Comparison of ENCODE assay signal across 9 mouse cellular contexts in the genomic region with DNA sequence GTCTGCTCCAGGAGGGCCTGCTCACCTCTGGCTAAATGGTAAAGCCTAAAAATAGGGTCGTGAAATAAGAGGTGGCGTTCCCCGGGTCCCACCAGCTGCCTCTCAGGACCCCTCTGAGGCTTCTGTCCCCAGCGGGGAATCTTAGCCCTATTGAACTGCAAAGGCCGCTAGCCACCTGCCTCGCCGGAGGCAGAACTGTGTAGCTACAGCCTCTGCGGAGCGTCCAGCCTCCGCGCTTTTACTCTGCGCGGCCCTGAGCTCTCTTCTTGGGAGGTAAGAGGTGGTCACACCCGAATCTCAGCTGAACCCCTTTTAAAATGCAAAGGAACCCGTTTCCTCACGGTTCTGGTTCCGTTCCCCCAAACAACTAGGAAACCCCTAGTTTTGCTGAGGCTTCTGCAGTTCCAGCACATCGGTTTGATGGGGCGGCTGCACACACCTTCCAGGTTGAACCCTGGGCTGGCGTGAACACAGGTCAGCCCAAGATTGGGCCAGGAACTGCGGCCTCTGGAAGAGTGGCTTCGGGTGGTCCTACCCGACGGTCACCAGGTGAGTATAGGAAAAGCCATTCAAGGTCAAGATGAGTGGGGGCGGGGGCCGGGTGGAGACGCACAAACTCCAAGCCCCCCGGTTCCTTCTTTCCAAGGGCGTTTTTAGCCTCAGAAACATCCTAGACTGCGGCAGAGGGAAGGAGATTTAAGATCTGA. TPM values are rescaled to one million over a fixed set of nuclear protein-coding genes. Genes with fewer than 3 reads are reported as not detected.
A peak's percentile ranks its signal among the peaks of the same experiment; 100 is the strongest.
DNase-seq lines count a peak whose midpoint lies in the region; ATAC-seq and TF ChIP-seq lines count a peak whose summit lies in the region.
"Had no signal": no experiment of that assay in that cellular context is flagged by ENCODE, and none has a peak within 500 bp of the region (broad histone marks: within the 10 kb centered on the region; RNA-seq: fewer than 3 reads in every experiment).

No protein-coding gene starts in this region.

- H3K27me3 ChIP-seq in E14TG2a.4 (ENCODE audit: insufficient read depth, low read length) = peaks cover 57% of the 10 kb centered on the region
- H3K27me3 ChIP-seq in forebrain, embryonic 15.5 days = peaks cover 75% of the 10 kb centered on the region
- peaks cover 83% of the 10 kb centered on the region for H3K27me3 ChIP-seq in midbrain, embryonic 12.5 days

- peaks cover 85% of the 10 kb centered on the region for H3K4me1 ChIP-seq in E14TG2a.4 (replicated peaks; ENCODE audit: low read depth, low read length)
- H3K4me1 ChIP-seq in forebrain, embryonic 15.5 days = peaks cover 38% of the 10 kb centered on the region
- H3K4me1 ChIP-seq in midbrain, embryonic 12.5 days = peaks cover 45% of the 10 kb centered on the region

- H3K9ac ChIP-seq in forebrain, embryonic 15.5 days (replicated peaks) = no peak overlapping the region
- peak overlapping the region; percentile 49 for H3K9ac ChIP-seq in midbrain, embryonic 12.5 days (replicated peaks)
- H3K9ac ChIP-seq: lung, embryonic 15.5 days had no signal

- no peaks in the 10 kb centered on the region for H3K36me3 ChIP-seq in E14TG2a.4 (ENCODE audit: insufficient read depth, low read length)
- no peaks in the 10 kb centered on the region for H3K36me3 ChIP-seq in forebrain, embryonic 15.5 days
- H3K36me3 ChIP-seq in midbrain, embryonic 12.5 days = no peaks in the 10 kb centered on the region
- H3K36me3 ChIP-seq: lung, embryonic 15.5 days had no signal

- peak overlapping the region; percentile 18 for H3K4me2 ChIP-seq in forebrain, embryonic 15.5 days (replicated peaks)
- peak overlapping the region; percentile 39 for H3K4me2 ChIP-seq in midbrain, embryonic 12.5 days (replicated peaks)
- H3K4me2 ChIP-seq: lung, embryonic 15.5 days had no signal

- ATAC-seq in forebrain, embryonic 15.5 days (replicated peaks) = no peak
- ATAC-seq in midbrain, embryonic 12.5 days (ENCODE audit: low FRiP score, low read depth) = no peak

- TF ChIP-seq CTCF in E14TG2a.4 (conservative IDR thresholded peaks at IDR 0.05; ENCODE audit: low read length) = no peak

- peak; percentile 71 for DNase-seq in ES-CJ7 (ENCODE audit: low read depth, low spot score)
- no peak for DNase-seq in c-Kit-positive CD71-positive TER-119-positive erythroid progenitor cells, embryonic 14.5 days (ENCODE audit: low spot score)
- no peak for DNase-seq in ovary, adult 18-20 months (ENCODE audit: low spot score)
- no peak for DNase-seq in T-cell, adult 2 months (ENCODE audit: low spot score)
- DNase-seq: cerebellum, adult 11-12 months had no signal

- WGBS in forebrain, embryonic 15.5 days = 1% methylated on average over 30 of the region's 30 CpGs
- 1% methylated on average over 30 of the region's 30 CpGs for WGBS in midbrain, embryonic 12.5 days

- peak overlapping the region; percentile 42; the same call in 1 of the 2 replicates for H3K27ac ChIP-seq in forebrain, embryonic 15.5 days (replicated peaks)
- peak overlapping the region; percentile 73 for H3K27ac ChIP-seq in midbrain, embryonic 12.5 days (replicated peaks)
- H3K27ac ChIP-seq: lung, embryonic 15.5 days had no signal

- H3K9me3 ChIP-seq in E14TG2a.4 (ENCODE audit: low read length) = no peaks in the 10 kb centered on the region
- H3K9me3 ChIP-seq in forebrain, embryonic 15.5 days = no peaks in the 10 kb centered on the region
- no peaks in the 10 kb centered on the region for H3K9me3 ChIP-seq in midbrain, embryonic 12.5 days
- H3K9me3 ChIP-seq: lung, embryonic 15.5 days had no signal

- H3K4me3 ChIP-seq in E14TG2a.4 (replicated peaks; ENCODE audit: low read length) = peak overlapping the region; percentile 78
- H3K4me3 ChIP-seq in forebrain, embryonic 15.5 days = peak overlapping the region; percentile 25
- peak overlapping the region; percentile 34 for H3K4me3 ChIP-seq in midbrain, embryonic 12.5 days
- H3K4me3 ChIP-seq: lung, embryonic 15.5 days had no signal

RNA-seq across cellular contexts. Expression of a gene that starts 16.9 kb away (rescaled TPM):
- polyA plus RNA-seq in forebrain, embryonic 15.5 days (2015; fragmentation: Nextera tagmentation; extraction: Ambion mirVana) = 23.4 and 26.4 TPM in 2 replicates
- polyA plus RNA-seq in midbrain, embryonic 12.5 days (2016; fragmentation: Nextera tagmentation; extraction: Ambion mirVana) = 33.3 and 39.7 TPM in 2 replicates

Comparison
In these comparisons a context has a peak if more than half of its experiments do, and no peak if none do; other contexts are left out.
1. H3K4me3 ChIP-seq: peak in every context shown above with its lines; median percentile 78 in E14TG2a.4; 34 in midbrain, embryonic 12.5 days; 25 in forebrain, embryonic 15.5 days.